Mouse (Mus musculus) heart, embryonic 10.5 days (tissue): ENCODE data around the gene Prkcz. TPM values are rescaled to one million over a fixed set of nuclear protein-coding genes. Genes with fewer than 3 reads are reported as not detected.

Source experiments
- DNase-seq: peaks from one replicate; pipeline ENCODE4 v3.0.0-alpha.2; 2017; ENCODE audit warnings: low spot score
- H3K27ac ChIP-seq: fragments of 300-500 bp; sonication (generic); 2 replicates; pipeline ENCODE4 v1.5.1; 2016; ENCODE audit warnings: mild to moderate bottlenecking
- H3K27me3 ChIP-seq: fragments of 300-500 bp; sonication (generic); 2 replicates; pipeline ENCODE4 v1.6.1; 2016; ENCODE audit warnings: mild to moderate bottlenecking; ENCODE audit not compliant: poor library complexity, insufficient read depth, severe bottlenecking
- H3K36me3 ChIP-seq: fragments of 300-500 bp; sonication (generic); 2 replicates; pipeline ENCODE4 v1.6.1; 2016; ENCODE audit warnings: mild to moderate bottlenecking, moderate library complexity
- H3K4me1 ChIP-seq: fragments of 300-500 bp; sonication (generic); 2 replicates; pipeline ENCODE4 v1.6.1; 2016; ENCODE audit warnings: mild to moderate bottlenecking
- H3K4me3 ChIP-seq: fragments of 300-500 bp; sonication (generic); 2 replicates; pipeline ENCODE4 v1.5.1; 2016; ENCODE audit warnings: mild to moderate bottlenecking, moderate library complexity
- H3K9me3 ChIP-seq: fragments of 300-500 bp; sonication (generic); 2 replicates; pipeline ENCODE4 v1.6.1; 2016; ENCODE audit warnings: mild to moderate bottlenecking, moderate library complexity
- WGBS: fragments of 180-500 bp; shearing (Covaris S2); methylation state at CpG from one replicate; pipeline ENCODE4 v1.1.7; 2016; 5-methylcytosine and 5-hydroxymethylcytosine counted together
- polyA plus RNA-seq: library from polyadenylated mRNA; unstranded; fragments of >200 nt; fragmentation: Nextera tagmentation; extraction: Ambion mirVana; gene quantifications from 2 replicates; pipeline ENCODE4 v1.2.1, GENCODE M21; 2016

The Prkcz gene
- polyA plus RNA-seq, 1 experiment from 2014 or later: 12.4 TPM

DNA sequence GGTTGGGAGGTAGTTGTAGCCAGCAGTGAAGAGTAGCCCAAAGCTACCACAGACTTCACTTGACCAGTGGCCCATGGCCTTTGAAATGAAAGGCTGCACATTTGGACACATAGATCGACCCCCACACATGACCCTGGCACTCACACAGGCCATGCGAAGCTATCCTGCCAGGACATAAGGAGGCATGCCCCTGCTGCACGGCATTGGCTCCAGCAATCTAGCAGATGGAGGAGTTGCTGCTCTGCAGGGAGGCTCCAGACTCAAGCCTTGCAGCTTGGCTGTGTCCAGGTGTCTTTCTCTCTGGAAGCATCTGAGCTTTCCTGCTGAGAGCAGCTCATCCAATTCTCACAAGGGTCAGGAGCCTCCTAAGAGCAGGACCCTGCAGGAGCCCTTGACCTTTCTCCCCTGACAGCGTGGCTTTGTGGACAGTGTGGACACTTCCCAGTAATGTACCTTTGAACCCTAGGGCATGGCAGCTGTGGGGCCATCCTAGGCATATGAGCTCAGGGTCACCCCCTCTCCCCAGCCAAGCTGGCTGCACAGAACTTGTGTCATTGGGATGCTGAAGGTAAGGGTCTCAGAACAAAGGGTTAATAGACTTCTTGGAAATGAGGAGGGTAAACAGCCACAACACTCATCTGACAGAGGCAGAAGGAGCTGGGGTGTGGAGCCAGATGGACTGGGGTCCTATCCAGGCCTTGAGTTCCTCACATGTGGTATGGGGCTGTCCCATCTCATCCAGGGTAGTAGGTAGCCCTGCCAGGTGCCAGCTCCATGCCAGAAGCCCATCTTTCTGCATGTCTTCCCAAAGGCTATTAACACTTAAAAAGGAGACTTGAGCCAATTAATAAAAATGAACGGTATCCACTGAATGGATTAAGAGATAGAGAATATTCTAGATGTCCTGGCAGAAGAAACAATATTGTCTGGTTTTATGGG is 10.9 kb upstream of the Prkcz start:
- Histone ChIP-seq H3K4me1 (no peaks in the 10 kb centered on the region), H3K27ac (no peak overlapping the region), H3K9me3 (no peaks in the 10 kb centered on the region), H3K36me3 (no peaks in the 10 kb centered on the region), H3K4me3 (no peak overlapping the region), H3K27me3 (peaks cover 12% of the 10 kb centered on the region)
- 73% methylated on average over 5 of the region's 5 CpGs for WGBS
- no peak for DNase-seq

DNA sequence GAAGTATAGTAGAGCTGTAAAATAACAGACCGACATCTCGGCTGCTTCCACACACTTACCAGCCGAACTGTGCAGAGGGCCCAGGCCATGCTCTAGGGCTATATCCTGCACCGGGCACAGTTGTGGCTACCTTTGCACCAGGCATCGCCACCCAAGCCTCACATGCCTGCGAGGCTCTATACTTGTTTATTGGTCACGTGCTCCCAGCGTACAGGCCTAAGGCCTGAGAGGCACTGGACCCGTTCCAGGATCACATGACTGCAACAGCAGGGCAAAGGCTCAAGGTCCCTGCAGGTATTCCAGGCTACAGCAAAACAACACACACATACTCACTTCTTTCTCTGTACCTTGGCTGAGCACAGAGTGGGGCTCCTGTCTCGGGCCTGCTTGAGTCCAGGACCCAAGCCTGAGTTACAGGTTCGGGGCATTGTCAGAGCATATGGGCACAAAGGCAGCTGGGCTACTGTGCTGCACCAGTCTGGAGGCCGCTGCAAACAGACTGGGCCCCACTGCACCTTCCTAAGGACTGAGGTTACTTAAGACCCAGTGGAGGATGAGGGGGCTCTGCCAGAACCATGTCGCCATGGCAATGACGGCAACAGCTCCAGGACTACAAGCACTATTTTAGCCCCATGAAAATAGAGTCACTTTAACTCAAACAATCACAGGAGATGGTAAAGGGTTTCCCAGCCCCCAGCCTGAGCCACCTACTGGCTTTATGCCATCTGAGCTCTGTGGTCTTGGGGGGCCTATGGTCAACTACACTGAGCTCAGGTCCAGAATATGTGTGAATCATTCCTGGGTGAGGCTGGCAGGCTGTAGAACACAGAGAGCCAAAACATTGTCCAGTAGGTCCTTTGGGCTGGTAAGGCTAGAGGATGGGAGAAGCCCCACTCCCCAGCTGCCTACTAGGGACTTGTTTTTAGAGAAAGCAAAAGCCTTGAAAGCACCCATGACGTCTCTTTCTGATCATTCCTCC is 9.9 kb upstream of the Prkcz start:
- no peak overlapping the region for H3K4me3 ChIP-seq
- H3K36me3 ChIP-seq: no peaks in the 10 kb centered on the region
- no peaks in the 10 kb centered on the region for H3K4me1 ChIP-seq
- H3K27ac ChIP-seq: no peak overlapping the region
- no peak for DNase-seq
- WGBS: 82% methylated on average over 15 of the region's 15 CpGs
- H3K9me3 ChIP-seq: no peaks in the 10 kb centered on the region
- H3K27me3 ChIP-seq: peaks cover 16% of the 10 kb centered on the region

DNA sequence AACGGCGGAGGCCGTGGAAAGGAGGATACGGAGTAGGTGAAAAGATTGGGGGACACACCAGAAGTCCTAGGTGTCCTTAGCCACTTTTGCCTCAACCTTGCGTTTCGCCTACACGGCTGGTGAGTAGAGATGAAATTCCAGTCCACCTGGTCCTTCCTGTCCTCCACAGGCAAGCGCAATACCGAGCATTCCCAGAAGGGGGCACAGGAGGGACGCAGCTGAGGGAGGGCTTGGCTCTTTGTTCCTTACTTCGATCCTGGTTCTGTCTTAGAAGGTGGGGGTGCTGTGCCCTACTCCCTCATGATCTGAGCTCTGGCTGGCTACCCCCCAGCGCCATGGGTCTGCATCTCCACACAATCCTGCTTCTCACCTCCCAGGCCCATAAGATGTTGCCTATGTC is 7.5 kb upstream of the Prkcz start:
- Histone ChIP-seq H3K9me3 (no peaks in the 10 kb centered on the region), H3K36me3 (no peaks in the 10 kb centered on the region), H3K27ac (no peak overlapping the region), H3K4me1 (no peaks in the 10 kb centered on the region), H3K27me3 (peaks cover 38% of the 10 kb centered on the region), H3K4me3 (0 out of 2 replicates have a peak overlapping the region, but pooled peaks have one; percentile 2)
- WGBS: 27% methylated on average over 12 of the region's 12 CpGs
- no peak for DNase-seq

DNA sequence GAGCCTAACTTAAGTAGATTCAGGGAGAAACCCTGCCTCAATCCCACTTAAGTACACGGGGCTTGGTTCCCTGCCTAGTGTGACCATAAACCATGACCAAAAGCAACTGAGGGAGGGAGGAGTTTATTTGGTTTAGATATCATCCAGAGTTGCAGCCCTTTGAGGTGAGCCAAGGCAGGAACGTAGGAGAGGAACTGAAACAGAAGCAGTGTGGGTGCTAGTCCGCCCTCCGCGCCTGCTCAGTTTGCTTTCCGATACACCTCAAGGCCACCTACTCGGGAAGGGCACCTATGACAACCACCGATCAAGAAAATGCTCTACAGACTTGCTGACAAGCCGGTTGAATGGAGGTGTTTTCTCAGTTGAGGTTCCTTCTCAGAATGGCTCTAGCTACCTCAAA is 6.6 kb upstream of the Prkcz start:
- 87% methylated on average over 9 of the region's 9 CpGs for WGBS
- H3K4me1 ChIP-seq: no peaks in the 10 kb centered on the region
- no peak for DNase-seq
- no peak overlapping the region for H3K27ac ChIP-seq
- H3K9me3 ChIP-seq: no peaks in the 10 kb centered on the region
- H3K36me3 ChIP-seq: no peaks in the 10 kb centered on the region
- peaks cover 47% of the 10 kb centered on the region for H3K27me3 ChIP-seq
- no peak overlapping the region for H3K4me3 ChIP-seq

DNA sequence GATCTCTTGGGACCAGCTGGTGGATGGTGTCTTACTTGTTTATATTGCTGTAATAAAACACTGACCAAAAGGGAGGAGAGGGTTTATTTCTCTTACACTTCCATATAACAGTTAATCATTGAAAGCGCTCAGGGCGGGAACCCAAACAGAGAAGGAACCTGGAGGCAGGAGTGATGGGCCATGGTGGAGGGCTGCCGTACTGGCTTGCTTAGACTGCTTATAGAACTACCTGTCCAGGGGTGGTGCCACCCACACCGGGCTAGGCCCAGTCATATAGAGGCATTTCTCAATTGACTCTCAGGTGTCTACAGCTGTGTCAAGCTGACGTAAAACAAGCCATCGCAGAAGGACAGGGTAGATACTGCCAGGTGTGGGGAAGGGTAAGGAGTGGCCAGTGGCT is 5.6 kb upstream of the Prkcz start:
- no peak for DNase-seq
- 81% methylated on average over 6 of the region's 6 CpGs for WGBS
- Histone ChIP-seq H3K4me1 (no peaks in the 10 kb centered on the region; the same call in 1 of the 2 replicates), H3K27ac (no peak overlapping the region), H3K9me3 (no peaks in the 10 kb centered on the region), H3K27me3 (peaks cover 54% of the 10 kb centered on the region), H3K36me3 (no peaks in the 10 kb centered on the region), H3K4me3 (no peak overlapping the region)

DNA sequence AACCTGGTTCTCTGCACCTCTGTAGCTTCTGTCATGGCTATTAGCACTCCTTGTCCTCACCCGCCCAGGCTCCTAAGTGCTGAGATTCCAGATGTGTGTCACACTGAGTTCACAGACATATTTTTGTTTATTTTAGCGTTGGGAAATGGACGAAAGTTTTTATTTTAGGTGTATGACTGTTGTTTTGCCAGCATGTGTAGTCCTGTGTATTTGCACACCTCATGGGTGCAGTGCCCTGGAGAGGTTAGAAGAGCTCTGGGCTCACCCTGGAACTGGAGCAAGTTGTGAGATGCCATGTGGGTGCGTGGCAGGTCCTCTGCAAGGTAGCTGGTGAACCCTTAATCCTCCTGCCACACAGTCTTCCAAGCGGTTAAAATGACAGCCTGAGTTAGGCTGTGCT is 1.3 kb upstream of the Prkcz start:
- 44% methylated on average over 5 of the region's 5 CpGs for whole genome bisulfite sequencing
- H3K4me3 ChIP-seq: peak overlapping the region; percentile 68
- peaks cover 16% of the 10 kb centered on the region; the same call in 1 of the 2 replicates for H3K4me1 ChIP-seq
- peaks cover 91% of the 10 kb centered on the region for H3K27me3 ChIP-seq
- no peaks in the 10 kb centered on the region for H3K9me3 ChIP-seq
- DNase-seq: no peak
- no peak overlapping the region for H3K27ac ChIP-seq
- no peaks in the 10 kb centered on the region for H3K36me3 ChIP-seq

DNA sequence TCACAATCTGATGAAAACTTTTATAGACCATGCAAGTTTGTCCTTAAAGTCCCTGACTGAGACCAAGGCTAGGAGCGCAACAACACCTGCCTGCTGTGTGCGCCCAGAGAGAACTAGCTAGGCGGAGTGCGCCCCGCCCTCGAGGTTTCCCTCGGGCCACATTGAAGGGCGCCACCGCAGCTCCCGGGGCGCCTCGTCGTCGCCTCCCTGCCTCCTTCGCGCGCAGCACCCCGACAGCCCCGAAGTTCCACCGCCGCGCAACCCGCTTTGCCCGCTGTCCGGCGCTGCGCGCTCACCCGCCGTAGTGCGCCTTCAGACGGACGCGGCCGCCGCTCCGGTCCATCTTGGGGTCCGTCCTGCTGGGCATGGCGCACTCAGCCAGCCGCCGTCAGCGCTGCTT is 305 bp downstream of the Prkcz start:
- Histone ChIP-seq H3K4me1 (peaks cover 16% of the 10 kb centered on the region; the same call in 1 of the 2 replicates), H3K9me3 (no peaks in the 10 kb centered on the region), H3K36me3 (no peaks in the 10 kb centered on the region), H3K27ac (peak overlapping the region; percentile 82), H3K27me3 (peaks cover 78% of the 10 kb centered on the region), H3K4me3 (peak overlapping the region; percentile 68)
- DNase-seq: no peak
- WGBS: under 1% methylated on average over 42 of the region's 42 CpGs

DNA sequence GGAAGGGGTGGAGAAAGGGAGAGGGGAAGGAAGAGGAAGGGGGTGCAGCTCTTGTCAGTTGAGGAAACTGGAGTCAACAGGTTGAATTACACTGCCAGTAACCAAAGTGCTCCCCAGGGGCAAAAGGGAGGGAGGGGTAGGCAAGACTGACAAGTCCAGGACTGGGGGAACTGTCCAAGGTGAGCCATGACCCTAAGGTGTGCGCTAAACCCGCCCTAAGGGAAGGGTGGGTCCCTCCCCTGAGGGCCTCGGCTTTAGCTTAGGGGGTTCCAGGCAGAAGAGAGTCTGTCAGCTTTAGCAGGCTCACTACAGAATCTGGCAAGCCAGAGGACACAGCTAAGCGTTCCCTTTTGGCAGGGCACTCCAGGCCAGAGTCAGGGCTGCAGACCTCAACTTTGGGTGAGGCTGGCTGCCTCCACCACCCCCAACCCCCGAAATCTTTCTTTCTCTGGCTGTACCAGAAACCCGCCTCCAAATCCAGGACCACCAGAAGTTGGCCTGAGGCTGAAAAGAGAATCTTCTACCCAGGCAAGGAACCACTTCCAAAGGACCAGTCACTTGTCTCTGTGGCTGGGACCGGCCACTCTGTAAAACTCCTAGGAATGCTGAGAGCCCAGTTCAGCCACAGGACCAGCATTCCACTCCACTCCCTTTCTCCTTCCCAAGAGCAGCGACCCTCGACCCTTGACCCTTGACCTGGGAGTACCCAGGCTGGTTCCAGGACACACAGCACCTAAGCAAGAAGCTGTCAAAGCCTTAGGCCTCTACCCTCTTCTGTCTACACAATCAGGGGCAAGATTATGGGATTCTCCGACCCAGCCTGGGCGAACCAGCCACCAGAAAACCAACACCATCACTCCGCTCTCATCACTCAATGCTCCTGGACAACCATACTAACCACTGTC is 1.3 kb downstream of the Prkcz start:
- no peak for DNase-seq
- H3K36me3 ChIP-seq: no peaks in the 10 kb centered on the region
- H3K9me3 ChIP-seq: no peaks in the 10 kb centered on the region
- peaks cover 68% of the 10 kb centered on the region for H3K27me3 ChIP-seq
- H3K4me3 ChIP-seq: no peak overlapping the region
- 36% methylated on average over 12 of the region's 12 CpGs for WGBS
- peaks cover 16% of the 10 kb centered on the region; the same call in 1 of the 2 replicates for H3K4me1 ChIP-seq
- H3K27ac ChIP-seq: no peak overlapping the region

DNA sequence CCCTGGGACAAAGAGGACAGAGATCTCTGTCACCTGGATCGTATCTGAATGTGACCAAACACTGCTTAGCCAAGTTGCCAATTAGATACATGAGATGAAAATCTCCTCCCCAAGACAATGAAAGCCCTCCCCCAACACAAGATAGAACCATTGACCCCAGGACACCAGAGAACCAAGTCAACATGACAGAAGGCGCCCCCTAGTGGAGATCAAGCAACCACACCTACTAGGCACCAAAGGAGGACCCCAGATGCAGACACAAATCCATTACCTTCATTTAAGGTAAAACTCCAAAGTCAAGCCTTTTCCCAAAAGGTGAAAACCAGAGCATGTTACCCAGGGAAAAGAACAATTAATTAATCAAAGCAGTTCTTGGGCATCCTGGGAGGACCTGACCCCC is 3.6 kb downstream of the Prkcz start:
- H3K4me1 ChIP-seq: peaks cover 16% of the 10 kb centered on the region; the same call in 1 of the 2 replicates
- H3K27me3 ChIP-seq: peaks cover 47% of the 10 kb centered on the region
- WGBS: 49% methylated on average over 2 of the region's 2 CpGs
- no peaks in the 10 kb centered on the region for H3K36me3 ChIP-seq
- no peaks in the 10 kb centered on the region for H3K9me3 ChIP-seq
- DNase-seq: no peak
- no peak overlapping the region for H3K4me3 ChIP-seq
- H3K27ac ChIP-seq: no peak overlapping the region

DNA sequence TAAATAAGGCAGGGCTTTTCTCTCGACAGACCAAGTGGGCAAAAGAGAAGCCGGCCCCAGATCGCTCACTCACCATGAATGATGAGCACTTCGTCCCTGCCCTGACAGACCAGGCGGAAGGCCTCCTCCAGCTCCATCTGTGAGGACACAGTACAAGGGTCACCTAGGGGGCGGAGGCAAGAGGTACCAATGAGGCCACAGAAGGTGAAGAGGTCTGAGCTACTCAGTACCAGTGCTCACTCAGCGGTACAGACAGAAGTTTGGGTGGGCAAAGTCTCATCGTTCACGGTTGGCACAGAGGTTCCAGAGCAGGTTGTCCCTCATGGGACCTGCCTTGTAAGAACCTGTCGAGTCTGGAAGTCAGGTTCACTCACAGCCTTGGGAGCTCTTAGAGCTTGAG is 4.8 kb downstream of the Prkcz start:
- no peak overlapping the region for H3K27ac ChIP-seq
- H3K4me1 ChIP-seq: peaks cover 15% of the 10 kb centered on the region; the same call in 1 of the 2 replicates
- H3K36me3 ChIP-seq: no peaks in the 10 kb centered on the region
- peaks cover 35% of the 10 kb centered on the region for H3K27me3 ChIP-seq
- H3K9me3 ChIP-seq: no peaks in the 10 kb centered on the region
- 87% methylated on average over 10 of the region's 10 CpGs for WGBS
- no peak overlapping the region for H3K4me3 ChIP-seq
- DNase-seq: no peak

DNA sequence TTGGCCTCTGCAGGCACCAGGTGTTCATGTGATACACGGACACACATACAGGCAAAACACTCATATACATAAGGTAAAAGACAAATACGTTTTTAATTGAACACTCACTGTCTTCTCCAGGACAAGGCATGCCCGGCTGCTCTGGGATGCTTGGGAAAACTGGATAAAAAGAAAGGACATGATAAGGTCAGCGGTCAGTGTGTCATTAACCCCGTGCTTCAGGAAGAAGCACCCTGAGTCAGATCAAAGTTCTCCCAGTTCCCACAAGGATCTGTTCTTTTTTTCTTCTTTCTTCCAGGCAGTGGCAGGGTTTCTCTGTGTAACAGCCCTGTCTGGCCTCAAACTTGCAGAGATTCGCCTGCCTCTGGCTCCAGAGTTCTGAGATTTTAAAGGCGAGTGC is 6.6 kb downstream of the Prkcz start:
- H3K36me3 ChIP-seq: no peaks in the 10 kb centered on the region
- 69% methylated on average over 7 of the region's 7 CpGs for WGBS
- no peak for DNase-seq
- no peak overlapping the region for H3K27ac ChIP-seq
- no peaks in the 10 kb centered on the region for H3K9me3 ChIP-seq
- H3K4me1 ChIP-seq: no peaks in the 10 kb centered on the region
- no peak overlapping the region for H3K4me3 ChIP-seq
- peaks cover 17% of the 10 kb centered on the region for H3K27me3 ChIP-seq

DNA sequence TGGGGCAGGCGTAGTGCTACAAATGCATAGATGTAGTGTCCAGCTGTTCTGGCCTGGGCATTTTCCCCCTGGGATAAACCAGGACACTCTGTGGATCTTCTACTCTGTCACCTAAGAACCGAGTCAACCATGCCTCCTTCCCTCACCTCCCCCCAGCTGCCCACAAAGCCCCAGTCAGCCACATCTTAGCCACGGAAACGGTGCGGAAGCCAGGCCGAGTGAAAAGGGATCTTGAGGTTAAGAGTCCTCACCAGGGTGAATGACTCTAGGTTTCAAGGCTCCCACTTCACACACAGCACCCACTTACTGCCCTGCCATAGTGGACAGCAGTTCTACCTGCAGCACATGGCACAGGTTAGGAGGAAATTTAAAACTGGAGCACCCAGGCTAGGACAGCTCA is 7.1 kb downstream of the Prkcz start:
- Histone ChIP-seq H3K4me1 (no peaks in the 10 kb centered on the region), H3K9me3 (no peaks in the 10 kb centered on the region), H3K27me3 (peaks cover 12% of the 10 kb centered on the region), H3K27ac (no peak overlapping the region), H3K36me3 (no peaks in the 10 kb centered on the region), H3K4me3 (no peak overlapping the region)
- WGBS: 85% methylated on average over 6 of the region's 6 CpGs
- no peak for DNase-seq
